Mouse (Mus musculus) spleen, adult 2 months (tissue): ENCODE data around the gene Lrp5. TPM values are rescaled to one million over a fixed set of nuclear protein-coding genes. Genes with fewer than 3 reads are reported as not detected.

Experiments
- DNase-seq, 2 experiments: peaks; one replicate each; pipeline versions ENCODE4 v3.0.0 to v3.0.0-alpha.2; 2012 to 2021; ENCODE audit warnings: low spot score in 2 of 2, low read depth in 1 of 2
- H3K27ac ChIP-seq: fragments of 200-500 bp; 2 replicates; pipeline ENCODE4 v1.5.1; 2012; ENCODE audit warnings: low read length, inconsistent platforms; ENCODE audit not compliant: insufficient read depth
- H3K27me3 ChIP-seq: fragments of 200-500 bp; 2 replicates; pipeline ENCODE4 v1.6.1; 2012; ENCODE audit warnings: mild to moderate bottlenecking, moderate library complexity, low read length, inconsistent platforms; ENCODE audit not compliant: control insufficient read depth, insufficient read depth
- H3K36me3 ChIP-seq: fragments of 200-500 bp; 2 replicates; pipeline ENCODE4 v1.6.1; 2012; ENCODE audit warnings: mild to moderate bottlenecking, low read length, inconsistent platforms; ENCODE audit not compliant: control insufficient read depth, insufficient read depth
- H3K4me1 ChIP-seq: fragments of 200-500 bp; 2 replicates; pipeline ENCODE4 v1.6.1; 2011; ENCODE audit warnings: inconsistent platforms; ENCODE audit not compliant: control insufficient read depth, insufficient read depth, insufficient read length
- H3K4me3 ChIP-seq: fragments of 200-500 bp; 2 replicates; pipeline ENCODE4 v1.5.1; 2011; ENCODE audit warnings: mild to moderate bottlenecking, inconsistent platforms; ENCODE audit not compliant: insufficient read depth, insufficient read length; ENCODE audit errors: extremely low read depth
- CTCF ChIP-seq: fragments of 200-500 bp; IDR thresholded peaks from 2 replicates; pipeline ENCODE4 v1.5.1; 2011; ENCODE audit warnings: mild to moderate bottlenecking, inconsistent platforms; ENCODE audit not compliant: insufficient read depth, insufficient read length, insufficient replicate concordance; ENCODE audit errors: extremely low read depth
- POLR2A ChIP-seq: fragments of 200-500 bp; IDR thresholded peaks from 2 replicates; pipeline ENCODE4 v1.6.1; 2011; ENCODE audit warnings: low read depth, low read length, inconsistent platforms
- WGBS: fragments of 180-500 bp; shearing (Covaris S2); methylation state at CpG from one replicate; pipeline ENCODE4 v1.1.7; 2018; 5-methylcytosine and 5-hydroxymethylcytosine counted together
- polyA plus RNA-seq: library from polyadenylated mRNA; depleted of rRNA; stranded (reverse); fragments of >200 nt; gene quantifications from 2 replicates; pipeline ENCODE4 v1.2.3, GENCODE M21; 2012; rRNA removed

The Lrp5 gene
- polyA plus RNA-seq: 22.6 and 22.8 TPM in 2 replicates

DNA sequence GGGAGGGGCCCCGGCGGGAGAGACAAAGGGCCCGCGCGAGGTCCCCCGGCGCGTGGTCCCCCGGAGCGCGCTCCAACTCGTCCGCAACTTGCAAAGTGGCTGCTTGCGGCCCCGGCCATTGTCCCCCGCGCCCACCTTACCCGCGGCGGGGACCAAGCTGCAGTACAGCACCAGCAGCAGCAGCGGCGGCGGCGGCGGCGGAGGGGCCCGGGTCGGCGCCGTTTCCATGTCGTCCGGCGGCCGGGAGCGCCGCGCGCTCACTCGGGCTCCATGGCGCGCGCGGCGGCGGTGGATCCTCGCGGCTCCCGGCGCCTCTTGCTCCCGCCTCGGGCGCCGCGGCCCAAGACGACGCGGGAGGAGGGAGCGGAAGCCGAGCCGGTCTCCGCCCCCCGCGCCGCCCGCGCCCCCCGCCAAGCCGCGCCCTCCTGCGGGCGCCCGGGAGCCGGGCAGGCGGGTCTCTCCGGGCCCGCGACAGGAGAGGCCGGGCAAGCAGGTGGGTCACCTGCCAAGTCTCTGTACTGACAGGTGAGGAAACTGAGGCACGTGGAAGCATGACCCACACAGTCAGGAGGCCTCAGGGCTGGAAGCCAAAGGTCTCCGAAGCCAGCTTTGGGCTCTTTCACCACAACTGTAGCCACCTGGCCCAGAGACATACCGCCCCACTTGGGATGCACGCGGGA, at the start of gene Lrp5:
Gene Lrp5 (minus strand): TSS at position 350 of the 680 bp plus-strand sequence.
- peaks cover 4% of the 10 kb centered on the region for H3K4me1 ChIP-seq
- H3K27ac ChIP-seq: peak within 1 kb of the TSS; percentile 52
- H3K4me3 ChIP-seq: peak within 1 kb of the TSS; percentile 54
- TF ChIP-seq CTCF (no peak), POLR2A (no peak)
- under 1% methylated on average over 76 of the region's 83 CpGs for WGBS
- H3K36me3 ChIP-seq: no peaks in the 10 kb centered on the region
- DNase-seq: no peak
- peaks cover 10% of the 10 kb centered on the region for H3K27me3 ChIP-seq

DNA sequence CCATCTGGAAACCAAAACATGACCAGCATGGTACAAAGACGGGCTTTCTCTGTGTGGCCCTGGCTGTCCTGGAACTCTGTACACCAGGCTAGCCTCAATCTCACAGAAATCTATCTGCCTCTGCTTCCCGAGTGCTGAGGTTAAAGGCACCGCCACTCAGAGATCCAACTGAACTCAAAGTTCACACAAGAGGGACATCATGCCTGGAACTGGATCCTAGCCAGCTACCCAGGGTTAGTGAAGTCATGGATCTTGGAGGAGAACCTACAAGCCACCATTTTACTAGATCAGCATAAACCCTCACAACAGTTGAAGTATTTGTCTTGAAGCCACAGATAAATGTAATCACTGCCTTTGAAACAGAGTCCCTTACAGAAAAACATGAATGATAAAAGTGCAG, 49.6 kb upstream of the Lrp5 start:
- Histone ChIP-seq H3K27me3 (no peaks in the 10 kb centered on the region), H3K36me3 (no peaks in the 10 kb centered on the region), H3K4me3 (no peak overlapping the region), H3K27ac (no peak overlapping the region), H3K4me1 (peaks cover 10% of the 10 kb centered on the region; the same call in 1 of the 2 replicates)
- 88% methylated on average over 3 of the region's 3 CpGs for WGBS
- no peak for DNase-seq
- TF ChIP-seq CTCF (no peak), POLR2A (no peak)

DNA sequence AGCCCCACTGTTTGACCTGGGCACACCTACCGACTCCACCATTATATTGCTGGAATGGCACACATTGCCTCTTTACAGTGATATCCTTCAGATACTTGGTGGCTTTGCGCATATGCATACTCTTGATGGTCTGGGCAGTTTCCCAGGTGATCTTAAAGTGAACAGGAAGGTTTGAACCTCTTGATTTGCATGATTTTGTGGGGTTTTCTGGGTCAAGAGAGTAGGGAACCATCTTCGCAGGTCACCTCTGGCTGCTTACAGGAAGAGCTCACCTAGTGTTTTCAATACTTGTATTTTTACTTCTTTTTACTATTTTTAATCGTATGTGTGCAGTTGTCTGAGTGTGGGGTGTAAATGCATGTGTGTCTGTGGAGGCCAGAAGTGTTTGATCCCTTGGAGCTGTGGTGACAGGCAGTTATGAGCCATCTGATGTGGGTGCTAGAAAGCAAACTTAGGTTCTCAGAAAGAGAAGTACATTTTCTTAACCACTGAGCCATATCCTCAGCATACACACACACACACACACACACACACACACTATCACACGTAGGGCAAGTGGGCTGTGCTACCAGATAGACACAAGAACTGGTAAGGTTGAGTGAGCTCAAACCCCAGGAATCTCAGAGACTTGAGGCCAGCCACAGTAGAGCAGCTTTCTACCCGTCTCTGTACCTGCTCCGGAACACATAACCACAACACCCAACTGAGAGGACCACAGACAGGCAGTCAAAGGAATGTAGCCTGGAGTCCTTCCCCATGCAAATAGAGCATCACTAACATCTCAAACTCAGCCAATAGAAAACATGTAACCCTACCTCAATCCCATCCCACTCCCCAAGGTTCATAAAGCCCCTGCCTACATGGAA, 44.6 kb upstream of the Lrp5 start:
- Histone ChIP-seq H3K36me3 (no peaks in the 10 kb centered on the region), H3K4me3 (no peak overlapping the region), H3K27me3 (no peaks in the 10 kb centered on the region), H3K27ac (peak overlapping the region; percentile 34), H3K4me1 (peaks cover 10% of the 10 kb centered on the region; the same call in 1 of the 2 replicates)
- TF ChIP-seq CTCF (no peak), POLR2A (no peak)
- WGBS: 36% methylated on average over 7 of the region's 7 CpGs
- peak; percentile 41 to 49 for DNase-seq

DNA sequence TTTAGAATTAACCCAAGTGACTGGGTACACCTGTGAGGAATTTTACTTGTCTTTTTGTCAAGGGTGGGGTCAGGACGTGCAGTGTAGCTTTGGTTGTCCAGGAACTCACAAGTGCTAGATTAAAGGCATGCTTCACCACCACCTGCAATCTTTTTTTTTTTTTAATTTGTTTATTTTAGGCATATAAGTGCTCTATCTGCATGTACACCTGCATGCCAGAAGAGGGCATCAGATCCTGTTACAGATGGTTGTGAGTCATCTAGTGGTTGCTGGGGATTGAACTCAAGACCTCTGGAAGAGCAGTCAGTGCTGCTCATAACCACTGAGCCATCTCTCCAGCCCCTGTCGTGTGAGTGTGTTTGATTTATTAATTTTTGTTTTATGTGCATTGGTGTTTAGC, 42.5 kb upstream of the Lrp5 start:
- TF ChIP-seq POLR2A: no peak
- TF ChIP-seq CTCF: no peak
- Histone ChIP-seq H3K4me3 (no peak overlapping the region), H3K4me1 (peaks cover 10% of the 10 kb centered on the region; the same call in 1 of the 2 replicates), H3K27me3 (no peaks in the 10 kb centered on the region), H3K27ac (no peak overlapping the region), H3K36me3 (no peaks in the 10 kb centered on the region)
- 70% methylated on average over 2 of the region's 2 CpGs for WGBS
- no peak for DNase-seq

DNA sequence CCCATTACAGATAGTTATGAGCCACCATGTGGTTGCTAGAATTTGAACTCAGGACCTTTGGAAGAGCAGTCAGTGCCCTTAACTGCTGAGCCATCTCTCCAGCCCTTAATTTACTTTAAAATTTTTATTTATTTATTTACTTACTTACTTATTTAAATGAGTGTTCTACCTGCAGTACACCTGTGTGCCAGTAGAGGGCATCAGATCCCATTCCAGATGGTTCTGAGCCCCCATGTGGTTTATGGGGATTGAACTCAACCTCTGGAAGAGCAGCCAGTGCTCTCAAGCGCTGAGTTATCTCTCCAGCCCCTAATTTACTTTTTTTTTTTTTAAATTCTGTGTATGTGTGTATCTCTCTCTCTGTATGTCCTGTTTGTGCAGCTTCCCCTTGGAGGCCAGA, 38.4 kb upstream of the Lrp5 start:
- H3K4me3 ChIP-seq: no peak overlapping the region
- TF ChIP-seq POLR2A: no peak
- peak; percentile 27; the same call in 1 of the 2 replicates for TF ChIP-seq CTCF
- no peak overlapping the region for H3K27ac ChIP-seq
- H3K27me3 ChIP-seq: no peaks in the 10 kb centered on the region
- H3K36me3 ChIP-seq: no peaks in the 10 kb centered on the region
- DNase-seq: peak; percentile 53 to 54
- 0% methylated on average over 1 of the region's 1 CpGs for WGBS
- no peaks in the 10 kb centered on the region for H3K4me1 ChIP-seq

DNA sequence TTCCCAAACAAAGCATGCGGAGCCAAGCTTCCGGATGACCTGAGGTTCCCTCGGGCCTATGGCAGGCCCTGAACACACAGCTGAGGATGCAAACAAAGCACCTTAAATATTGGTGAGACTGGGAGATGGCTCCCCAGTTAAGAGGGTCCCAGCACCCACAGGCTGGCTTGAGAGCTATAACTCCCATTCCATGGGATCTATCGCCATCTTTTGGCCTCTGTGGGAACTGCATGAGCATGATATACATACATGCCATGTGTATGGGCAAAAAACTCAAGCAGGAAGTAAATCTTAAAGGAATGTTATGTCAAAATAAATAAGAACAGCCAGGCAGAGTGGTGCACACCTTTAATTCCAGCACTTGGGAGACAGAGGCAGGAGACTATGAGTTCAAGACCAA, 37.5 kb upstream of the Lrp5 start:
- TF ChIP-seq POLR2A (no peak), CTCF (peak; percentile 21; the same call in 1 of the 2 replicates)
- Histone ChIP-seq H3K4me1 (peaks cover 7% of the 10 kb centered on the region), H3K27ac (no peak overlapping the region), H3K27me3 (no peaks in the 10 kb centered on the region), H3K36me3 (no peaks in the 10 kb centered on the region), H3K4me3 (no peak overlapping the region)
- 79% methylated on average over 4 of the region's 4 CpGs for WGBS
- peak; percentile 35 to 38 for DNase-seq

DNA sequence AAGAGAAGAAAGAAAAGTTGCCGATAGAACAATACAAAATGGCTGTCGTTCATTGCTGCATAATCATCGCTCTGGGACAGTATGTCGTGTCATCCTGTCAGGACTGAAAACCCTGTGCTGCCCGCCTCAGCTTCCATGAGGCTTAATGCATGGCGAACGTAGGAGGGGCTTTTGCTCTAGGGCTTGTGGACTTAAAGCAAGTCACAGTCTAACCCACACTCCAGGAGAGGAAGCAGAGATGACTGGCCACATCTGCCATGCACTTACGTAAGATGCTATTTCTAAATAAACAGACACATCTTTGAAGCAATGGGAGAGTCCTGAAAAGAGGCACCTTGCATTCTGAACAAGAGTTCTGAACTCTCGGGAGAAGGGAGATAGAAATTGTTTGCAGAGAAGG, 36.8 kb upstream of the Lrp5 start:
- TF ChIP-seq POLR2A (no peak), CTCF (no peak)
- no peak for DNase-seq
- Histone ChIP-seq H3K27ac (no peak overlapping the region), H3K4me1 (peaks cover 7% of the 10 kb centered on the region), H3K4me3 (no peak overlapping the region), H3K36me3 (no peaks in the 10 kb centered on the region), H3K27me3 (no peaks in the 10 kb centered on the region)
- WGBS: 85% methylated on average over 9 of the region's 9 CpGs
